Mouse (Mus musculus): ENCODE measurements around the gene Cck. TPM values are rescaled to one million over a fixed set of nuclear protein-coding genes. Genes with fewer than 3 reads are reported as not detected.

The Cck gene
- total RNA-seq, 1 experiment, result not detected

DNA sequence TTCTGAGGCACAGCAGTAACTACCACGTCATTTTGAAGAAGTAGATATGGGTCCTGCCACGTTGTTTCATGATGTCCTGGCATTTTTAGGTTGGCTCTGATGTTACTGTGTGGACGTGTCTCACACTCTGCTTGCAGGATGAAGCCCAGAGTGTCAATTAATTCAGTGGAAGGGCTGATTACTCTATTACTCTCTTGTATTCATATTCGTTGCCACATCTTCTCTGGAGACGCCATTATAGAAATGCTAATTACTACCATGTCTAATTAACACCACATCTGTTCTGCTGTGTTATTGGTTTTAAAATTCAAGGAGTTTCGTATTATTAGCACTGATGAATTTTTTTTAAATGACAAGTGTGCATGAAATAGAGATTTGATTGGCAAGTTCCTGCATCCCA is 30.7 kb upstream of the Cck start:
- in situ Hi-C loops (cut with MboI; ENCODE audit: low sequenced_read_pairs in 2 of 2, unreplicated experiment in 2 of 2), result no loop called here
- no peak overlapping the region for H3K27ac ChIP-seq (ENCODE audit: insufficient read depth, low read depth, low read length, poor library complexity, severe bottlenecking)
- H3K9ac ChIP-seq (ENCODE audit: insufficient read depth, low read depth, low read length, poor library complexity, severe bottlenecking), result no peak overlapping the region
- DNase-seq (ENCODE audit: low read depth, low spot score), result no peak
- no peaks in the 10 kb centered on the region for H3K4me1 ChIP-seq (ENCODE audit: control insufficient read depth in 2 of 2, insufficient read depth in 2 of 2, low read length in 2 of 2, poor library complexity in 1 of 2)
- no peaks in the 10 kb centered on the region for H3K36me3 ChIP-seq (ENCODE audit: control insufficient read depth, insufficient read depth, low read length, poor library complexity, severe bottlenecking)
- no peak overlapping the region for H3K4me3 ChIP-seq (ENCODE audit: insufficient read depth in 1 of 2, low read depth in 1 of 2, low read length in 2 of 2, poor library complexity in 1 of 2, severe bottlenecking in 1 of 2)
- TF ChIP-seq HCFC1 (IDR thresholded peaks at IDR 0.05; ENCODE audit: borderline replicate concordance, insufficient read depth, low read length) (no peak), MAFK (IDR thresholded peaks at IDR 0.05; ENCODE audit: insufficient read depth, low read depth, low read length) (no peak), CHD2 (IDR thresholded peaks at IDR 0.05; ENCODE audit: low read depth, low read length) (no peak), ZC3H11A (IDR thresholded peaks at IDR 0.05; ENCODE audit: borderline replicate concordance, low read depth, low read length) (no peak), ZNF384 (IDR thresholded peaks at IDR 0.05; ENCODE audit: low read depth, low read length) (no peak)
- H3K9me3 ChIP-seq (ENCODE audit: control insufficient read depth, insufficient read depth, low read depth, low read length), result no peaks in the 10 kb centered on the region

DNA sequence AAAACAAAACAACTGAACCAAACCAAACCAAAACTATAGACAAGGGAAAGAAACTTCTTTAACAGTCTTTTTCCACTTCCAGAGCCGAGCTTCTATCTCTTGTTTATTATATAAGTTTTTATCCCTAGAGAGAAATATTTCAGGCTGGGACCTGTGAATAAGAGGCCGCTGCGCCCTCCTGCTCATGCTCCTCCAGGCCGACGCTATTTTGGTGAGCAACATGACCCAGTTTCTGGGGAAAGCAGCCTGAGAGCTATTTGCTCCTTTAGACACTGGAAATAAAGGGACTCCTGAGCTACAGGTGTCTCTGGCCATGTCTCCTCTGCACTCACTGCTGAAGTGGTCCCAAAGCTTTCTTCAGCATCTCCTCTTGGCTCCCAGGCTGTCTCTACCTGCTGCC is 24.6 kb upstream of the Cck start:
- Histone ChIP-seq H3K36me3 (ENCODE audit: control insufficient read depth, insufficient read depth, low read length, poor library complexity, severe bottlenecking) (no peaks in the 10 kb centered on the region), H3K4me3 (ENCODE audit: insufficient read depth in 1 of 2, low read depth in 1 of 2, low read length in 2 of 2, poor library complexity in 1 of 2, severe bottlenecking in 1 of 2) (no peak overlapping the region), H3K27ac (ENCODE audit: insufficient read depth, low read depth, low read length, poor library complexity, severe bottlenecking) (no peak overlapping the region), H3K9me3 (ENCODE audit: control insufficient read depth, insufficient read depth, low read depth, low read length) (no peaks in the 10 kb centered on the region), H3K9ac (ENCODE audit: insufficient read depth, low read depth, low read length, poor library complexity, severe bottlenecking) (no peak overlapping the region), H3K4me1 (ENCODE audit: control insufficient read depth in 2 of 2, insufficient read depth in 2 of 2, low read length in 2 of 2, poor library complexity in 1 of 2) (no peaks in the 10 kb centered on the region)
- no peak for DNase-seq (ENCODE audit: low read depth, low spot score)
- in situ Hi-C loops (cut with MboI; ENCODE audit: low sequenced_read_pairs in 2 of 2, unreplicated experiment in 2 of 2), result no loop called here
- TF ChIP-seq MAFK (IDR thresholded peaks at IDR 0.05; ENCODE audit: insufficient read depth, low read depth, low read length) (no peak), CHD2 (IDR thresholded peaks at IDR 0.05; ENCODE audit: low read depth, low read length) (no peak), ZNF384 (IDR thresholded peaks at IDR 0.05; ENCODE audit: low read depth, low read length) (no peak), HCFC1 (IDR thresholded peaks at IDR 0.05; ENCODE audit: borderline replicate concordance, insufficient read depth, low read length) (no peak), ZC3H11A (IDR thresholded peaks at IDR 0.05; ENCODE audit: borderline replicate concordance, low read depth, low read length) (no peak)

DNA sequence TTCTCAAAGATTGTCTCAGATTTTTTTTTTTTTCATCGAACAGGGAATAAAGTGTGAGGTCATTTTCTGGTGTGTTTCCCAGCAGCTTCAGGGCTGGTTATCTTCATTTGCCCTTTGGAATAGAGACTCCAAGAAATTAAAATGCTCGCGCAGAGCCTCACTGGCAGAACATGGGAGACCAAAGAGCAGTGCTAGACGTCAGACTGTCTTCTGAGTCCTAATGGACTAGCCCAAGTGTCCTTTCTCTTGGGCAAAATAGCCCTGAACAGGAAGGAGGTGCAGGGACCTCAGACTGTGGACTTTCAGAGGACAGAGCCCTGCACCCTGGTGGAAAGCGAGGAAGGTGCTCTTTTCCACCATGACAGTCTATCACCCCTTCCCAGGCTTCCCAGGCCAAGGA is 19.0 kb upstream of the Cck start:
- H3K9me3 ChIP-seq (ENCODE audit: control insufficient read depth, insufficient read depth, low read depth, low read length), result no peaks in the 10 kb centered on the region
- TF ChIP-seq ZNF384 (IDR thresholded peaks at IDR 0.05; ENCODE audit: low read depth, low read length), result no peak
- TF ChIP-seq HCFC1 (IDR thresholded peaks at IDR 0.05; ENCODE audit: borderline replicate concordance, insufficient read depth, low read length), result no peak
- TF ChIP-seq ZC3H11A (IDR thresholded peaks at IDR 0.05; ENCODE audit: borderline replicate concordance, low read depth, low read length), result no peak
- TF ChIP-seq MAFK (IDR thresholded peaks at IDR 0.05; ENCODE audit: insufficient read depth, low read depth, low read length), result no peak
- no peak for TF ChIP-seq CHD2 (IDR thresholded peaks at IDR 0.05; ENCODE audit: low read depth, low read length)
- in situ Hi-C loops (cut with MboI; ENCODE audit: low sequenced_read_pairs in 2 of 2, unreplicated experiment in 2 of 2), result no loop called here
- no peak overlapping the region for H3K4me3 ChIP-seq (ENCODE audit: insufficient read depth in 1 of 2, low read depth in 1 of 2, low read length in 2 of 2, poor library complexity in 1 of 2, severe bottlenecking in 1 of 2)
- no peaks in the 10 kb centered on the region for H3K36me3 ChIP-seq (ENCODE audit: control insufficient read depth, insufficient read depth, low read length, poor library complexity, severe bottlenecking)
- no peaks in the 10 kb centered on the region for H3K4me1 ChIP-seq (ENCODE audit: control insufficient read depth in 2 of 2, insufficient read depth in 2 of 2, low read length in 2 of 2, poor library complexity in 1 of 2)
- no peak overlapping the region for H3K9ac ChIP-seq (ENCODE audit: insufficient read depth, low read depth, low read length, poor library complexity, severe bottlenecking)
- no peak for DNase-seq (ENCODE audit: low read depth, low spot score)
- no peak overlapping the region for H3K27ac ChIP-seq (ENCODE audit: insufficient read depth, low read depth, low read length, poor library complexity, severe bottlenecking)

DNA sequence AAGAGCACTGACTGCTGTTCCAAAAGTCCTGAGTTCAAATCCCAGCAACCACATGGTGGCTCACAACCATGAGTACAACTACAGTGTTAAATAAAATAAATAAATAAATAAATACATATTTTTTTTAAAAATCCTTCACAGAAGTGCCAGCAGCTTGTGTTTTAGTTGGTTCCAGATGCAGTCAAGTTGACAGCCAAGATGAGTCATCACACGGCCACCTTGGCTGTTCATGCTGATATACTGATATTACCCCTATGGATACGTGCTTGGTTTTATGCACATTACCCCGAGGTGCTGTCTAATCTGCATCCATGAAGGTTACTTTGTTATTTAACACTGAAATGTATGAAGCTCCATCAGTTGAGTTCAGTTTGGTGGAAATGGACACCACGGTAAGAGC is 16.4 kb upstream of the Cck start:
- in situ Hi-C loops (cut with MboI; ENCODE audit: low sequenced_read_pairs in 2 of 2, unreplicated experiment in 2 of 2), result no loop called here

More for the DNA sequence above, 16.4 kb upstream of the Cck start:
- DNase-seq (ENCODE audit: low read depth, low spot score), result no peak
- TF ChIP-seq CHD2 (IDR thresholded peaks at IDR 0.05; ENCODE audit: low read depth, low read length) (no peak), MAFK (IDR thresholded peaks at IDR 0.05; ENCODE audit: insufficient read depth, low read depth, low read length) (no peak), ZNF384 (IDR thresholded peaks at IDR 0.05; ENCODE audit: low read depth, low read length) (no peak), HCFC1 (IDR thresholded peaks at IDR 0.05; ENCODE audit: borderline replicate concordance, insufficient read depth, low read length) (no peak), ZC3H11A (IDR thresholded peaks at IDR 0.05; ENCODE audit: borderline replicate concordance, low read depth, low read length) (no peak)
- H3K36me3 ChIP-seq (ENCODE audit: control insufficient read depth, insufficient read depth, low read length, poor library complexity, severe bottlenecking), result no peaks in the 10 kb centered on the region
- H3K9ac ChIP-seq (ENCODE audit: insufficient read depth, low read depth, low read length, poor library complexity, severe bottlenecking), result no peak overlapping the region
- no peak overlapping the region for H3K4me3 ChIP-seq (ENCODE audit: insufficient read depth in 1 of 2, low read depth in 1 of 2, low read length in 2 of 2, poor library complexity in 1 of 2, severe bottlenecking in 1 of 2)
- no peaks in the 10 kb centered on the region for H3K9me3 ChIP-seq (ENCODE audit: control insufficient read depth, insufficient read depth, low read depth, low read length)
- no peaks in the 10 kb centered on the region for H3K4me1 ChIP-seq (ENCODE audit: control insufficient read depth in 2 of 2, insufficient read depth in 2 of 2, low read length in 2 of 2, poor library complexity in 1 of 2)
- H3K27ac ChIP-seq (ENCODE audit: insufficient read depth, low read depth, low read length, poor library complexity, severe bottlenecking), result no peak overlapping the region

All from ES-E14 (cell line).